Mouse (Mus musculus) left cerebral cortex, adult 9 months (tissue): ENCODE measurements at regions not wholly inside any gene's neighbourhood (a gene's known extent, or its start where the extent isn't known, plus 50 kb on each side); places are given as distances from the start of the nearest gene placed in this dataset.
A peak's percentile ranks its signal among the peaks of the same experiment; 100 is the strongest.
"Not testable (repeated sequence)": the region's sequence is repeated elsewhere in the genome, so short reads cannot be mapped to it uniquely, and the experiment has no call there.

Experiments
- DNase-seq, 2 experiments: peaks; one replicate each; pipeline ENCODE4 v3.0.0; 2022; ENCODE audit warnings: low spot score in 2 of 2

DNA sequence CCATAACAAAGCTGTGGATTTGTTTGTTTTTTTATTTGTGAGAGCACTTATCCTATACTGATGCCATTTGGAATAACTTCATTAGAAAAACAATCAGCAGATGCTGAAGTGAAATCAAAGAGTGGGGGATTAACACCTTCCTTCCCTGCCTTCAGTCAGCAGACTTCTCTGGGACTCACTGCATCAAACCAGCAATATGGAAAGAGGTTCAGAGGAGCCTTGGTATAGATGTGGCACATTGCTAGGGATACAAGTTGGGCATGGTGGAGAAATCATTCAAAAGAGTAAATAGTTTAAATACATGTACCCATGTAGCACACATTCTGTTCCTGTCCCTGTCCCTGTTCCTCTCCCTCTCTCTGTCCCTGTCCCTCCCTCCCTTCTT is 364.0 kb upstream of the Rgs18 start:
- DNase-seq = no peak

DNA sequence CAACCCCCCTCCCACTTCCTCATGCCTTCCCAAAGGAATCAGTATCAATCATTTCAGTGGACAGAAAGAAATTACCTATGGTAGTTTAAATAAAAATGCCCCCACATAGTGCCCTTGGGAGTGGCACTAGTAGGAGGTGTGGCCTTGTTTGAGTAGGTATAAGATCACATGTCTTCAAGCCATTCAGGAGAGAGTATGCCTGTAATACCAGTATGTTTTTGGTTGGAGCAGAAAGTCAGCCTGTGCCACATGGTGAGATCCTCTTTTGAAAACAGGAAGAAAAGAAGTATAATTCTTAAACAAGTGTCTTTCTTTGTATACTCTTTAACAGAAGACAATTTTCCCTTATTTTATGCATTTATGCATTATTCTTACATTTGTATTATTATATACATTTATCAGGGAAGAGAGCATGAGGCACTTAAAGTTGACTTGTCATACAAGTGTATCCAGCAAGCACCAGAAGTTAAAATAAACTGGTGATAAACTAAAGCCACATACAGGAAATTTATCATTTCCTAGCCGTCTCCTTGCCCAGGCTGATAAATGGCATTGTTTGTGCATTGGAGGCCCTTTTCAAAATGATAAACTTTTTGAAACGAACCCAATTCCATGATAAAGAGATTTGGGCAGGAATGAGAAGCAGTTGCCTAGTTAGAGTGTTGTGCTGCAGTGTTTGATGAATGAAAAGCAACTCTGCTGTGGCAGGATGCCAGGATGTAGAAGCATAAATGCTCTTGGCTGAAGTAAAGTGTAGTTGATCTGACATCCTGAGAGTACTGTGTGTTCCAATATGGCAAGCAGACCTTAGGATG is 363.4 kb upstream of the Rgs18 start:
- no peak for DNase-seq

DNA sequence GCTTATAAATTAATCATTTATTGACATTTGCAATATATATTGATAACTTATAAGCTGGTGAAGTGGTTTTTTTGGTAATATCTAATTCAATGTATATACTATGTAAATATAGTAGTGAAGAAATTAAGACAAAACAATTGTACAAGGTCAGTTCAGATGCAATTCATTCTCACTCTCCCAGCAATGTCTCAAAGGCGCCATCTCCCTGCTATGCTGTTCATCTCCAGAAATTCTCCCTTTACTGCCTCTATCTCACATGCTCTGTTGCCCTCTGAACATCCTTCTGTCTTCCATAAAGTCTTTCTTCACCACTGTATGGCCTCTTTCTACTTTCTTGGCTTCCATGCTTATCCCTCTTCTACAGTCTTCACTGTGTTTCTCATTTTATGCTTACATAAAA is 355.8 kb upstream of the Rgs18 start:
- DNase-seq = no peak

DNA sequence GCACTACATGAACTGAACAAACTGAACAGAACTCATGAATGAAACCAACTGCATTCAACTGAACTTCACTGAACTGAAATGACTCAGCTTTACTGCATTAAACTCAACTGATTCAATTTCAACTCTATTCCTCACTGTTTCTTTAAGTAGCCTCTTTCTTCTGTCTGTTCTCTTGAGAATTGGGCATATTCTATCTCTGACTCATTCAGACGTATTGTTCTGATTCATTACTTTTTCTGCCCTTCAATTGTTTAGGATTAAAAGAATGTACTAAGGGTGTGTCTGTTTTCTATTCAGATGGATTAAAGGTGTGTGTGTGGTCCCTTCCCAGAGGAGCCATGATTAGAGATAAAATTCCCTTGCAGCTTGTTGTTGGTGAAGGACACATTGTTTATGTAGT is 337.9 kb upstream of the Rgs18 start:
- no peak for DNase-seq

DNA sequence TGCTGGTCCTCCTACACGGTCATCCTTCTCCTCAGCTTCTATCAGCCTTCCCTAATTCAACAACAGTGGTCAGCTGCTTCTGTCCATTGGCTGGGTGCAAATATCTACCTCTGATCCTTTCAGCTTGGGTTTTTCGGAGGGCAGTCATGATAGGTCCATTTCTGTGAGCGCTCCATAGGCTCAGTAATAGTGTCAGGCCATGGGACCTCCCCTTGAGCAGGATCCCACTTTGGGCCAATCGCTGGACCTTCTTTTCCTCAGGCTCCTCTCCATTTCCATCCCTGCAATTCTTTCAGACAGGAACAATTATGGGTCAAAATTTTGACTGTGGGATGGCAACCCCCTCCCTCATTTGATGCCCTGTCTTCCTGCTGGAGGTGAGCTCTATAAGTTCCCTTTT is 331.5 kb upstream of the Rgs18 start:
- DNase-seq = not testable (repeated sequence)

DNA sequence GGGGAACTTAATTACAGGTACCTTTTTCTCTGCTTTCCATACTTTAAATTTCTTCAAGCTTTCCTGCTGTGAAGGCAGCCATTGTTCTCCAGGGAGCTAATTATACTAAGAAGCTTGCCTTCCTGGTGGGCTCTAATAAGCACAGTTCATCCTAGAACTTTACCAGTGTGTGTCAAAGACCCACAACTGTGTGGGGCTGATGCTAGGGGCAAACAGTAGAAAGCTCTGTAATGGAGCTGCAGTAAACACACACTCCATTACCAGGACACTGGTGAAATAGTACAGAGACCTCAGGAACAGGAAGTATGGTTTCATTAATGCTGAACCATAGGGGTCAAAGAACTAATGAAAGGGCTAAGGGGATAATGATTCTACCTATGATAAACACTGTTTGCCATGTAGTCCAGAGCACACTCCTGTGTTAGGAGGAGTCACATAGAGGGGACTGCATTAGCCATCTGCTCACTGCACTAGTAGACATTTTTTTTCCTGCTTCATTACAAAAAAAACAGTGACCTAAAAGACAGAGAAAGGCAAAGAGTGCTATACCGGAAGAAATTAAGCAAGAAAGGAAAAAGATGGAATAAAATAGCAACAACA is 290.1 kb upstream of the Rgs18 start:
- DNase-seq = no peak

DNA sequence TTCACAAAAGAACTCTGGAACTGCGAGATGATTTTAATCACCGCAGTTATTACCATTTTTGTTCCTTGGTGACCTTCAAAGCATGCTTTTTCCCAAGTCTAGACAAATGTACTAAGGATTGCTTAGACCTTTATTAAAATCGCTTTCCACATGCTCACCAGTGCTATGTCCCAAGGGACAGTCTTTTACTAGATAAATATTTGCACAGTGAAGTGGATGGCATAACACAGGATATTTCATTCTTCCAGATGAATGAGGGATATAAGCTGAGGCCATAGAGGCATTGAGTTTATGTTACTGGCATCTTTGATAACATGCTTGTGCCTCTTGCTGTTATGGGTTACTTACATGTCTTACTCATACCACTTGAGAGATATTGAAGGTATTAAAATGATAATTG is 289.1 kb upstream of the Rgs18 start:
- no peak for DNase-seq

DNA sequence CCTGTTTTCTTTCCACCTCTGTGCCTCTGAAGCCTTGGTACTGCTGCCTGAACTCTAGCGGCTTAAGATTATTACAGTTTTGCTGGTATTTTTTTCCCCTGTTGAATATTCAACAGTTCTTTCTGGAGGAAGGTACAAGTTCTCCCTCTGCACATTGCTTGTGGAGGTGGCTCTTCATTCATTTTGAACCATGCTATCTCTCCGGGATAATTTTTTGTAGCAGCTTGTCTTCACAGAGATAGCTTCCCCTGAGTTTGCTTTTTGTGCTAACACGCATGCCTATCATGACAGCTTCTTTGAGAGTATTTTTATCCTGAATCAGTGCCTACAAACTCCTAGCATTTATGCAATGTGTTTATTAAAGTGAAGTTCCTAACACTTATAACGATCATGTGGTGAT is 240.4 kb upstream of the Rgs18 start:
- peak; percentile 2 to 23 for DNase-seq

DNA sequence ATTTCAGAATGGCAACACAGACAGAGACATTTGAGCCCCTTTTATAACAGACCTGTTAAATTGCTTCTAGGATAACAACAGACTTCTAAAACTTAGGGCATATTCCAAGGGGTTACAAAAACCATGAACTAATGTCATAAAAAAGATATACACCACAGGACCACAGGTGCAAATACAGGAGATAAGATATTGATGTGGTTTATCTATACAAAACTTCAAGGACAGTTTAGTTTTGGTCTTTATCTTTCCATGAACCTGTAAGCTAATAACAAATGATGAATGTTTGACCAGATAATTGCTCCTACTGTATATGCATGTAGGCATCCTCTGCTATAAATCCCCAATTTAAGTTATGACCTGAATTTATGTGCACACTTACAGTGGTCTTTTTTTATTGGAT is 235.6 kb upstream of the Rgs18 start:
- no peak for DNase-seq

DNA sequence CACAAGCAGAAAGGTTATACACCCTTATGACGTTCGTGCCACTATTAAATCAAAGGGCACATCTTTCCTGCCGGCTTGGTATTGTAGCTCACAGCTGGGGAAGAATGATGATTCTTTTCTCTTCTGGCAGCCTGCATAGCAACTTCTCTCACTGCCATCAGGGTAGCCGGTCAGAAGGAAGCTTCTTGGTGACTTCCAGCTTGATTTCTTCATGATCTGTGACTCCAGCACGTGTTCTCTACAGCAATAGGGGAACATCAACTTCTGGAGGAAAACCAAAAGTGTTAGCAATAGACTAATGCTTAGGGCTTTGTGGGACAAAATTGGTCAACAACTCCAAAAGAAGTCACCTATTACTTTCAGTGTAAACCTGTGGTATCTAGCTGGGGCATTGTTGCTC is 202.9 kb upstream of the Rgs18 start:
- no peak for DNase-seq

DNA sequence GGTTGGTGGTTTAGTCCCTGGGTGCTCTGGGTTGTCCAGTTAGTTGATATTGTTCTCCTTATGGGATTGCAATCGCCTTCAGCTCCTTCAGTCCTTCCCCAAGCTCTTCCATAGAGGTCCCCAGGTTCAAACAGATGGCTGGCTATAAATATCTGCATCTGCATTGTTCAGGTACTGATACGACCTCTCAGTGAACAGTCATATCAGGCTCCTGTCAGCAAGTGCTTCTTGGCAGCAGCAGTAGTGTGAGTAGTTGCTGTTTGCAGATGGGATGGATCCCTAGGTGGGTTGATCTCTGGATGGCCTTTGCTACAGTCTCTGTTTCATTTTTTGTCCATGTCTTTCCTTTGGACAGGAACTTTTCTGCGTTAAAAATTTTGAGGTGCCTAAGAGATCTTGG is 190.5 kb upstream of the Rgs18 start:
- DNase-seq = no peak

DNA sequence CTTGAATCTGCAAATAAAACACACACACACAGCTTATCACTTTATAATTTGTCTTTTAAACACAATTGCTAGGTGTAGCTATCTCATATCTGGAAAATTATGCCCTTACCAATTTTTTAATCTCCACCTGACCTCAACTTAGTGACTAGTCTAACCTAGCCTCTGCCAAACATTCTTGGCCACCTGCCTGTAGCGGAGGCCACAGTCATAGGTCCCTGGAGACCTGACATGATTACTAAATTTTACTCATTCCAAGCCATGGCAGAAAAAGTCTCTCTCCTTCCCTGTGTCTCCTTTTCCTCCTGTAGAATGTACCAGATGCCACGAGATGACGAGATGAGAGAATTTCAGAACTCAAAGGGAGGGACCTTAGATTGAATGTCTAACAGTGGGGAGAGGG is 163.8 kb upstream of the Rgs18 start:
- no peak for DNase-seq

DNA sequence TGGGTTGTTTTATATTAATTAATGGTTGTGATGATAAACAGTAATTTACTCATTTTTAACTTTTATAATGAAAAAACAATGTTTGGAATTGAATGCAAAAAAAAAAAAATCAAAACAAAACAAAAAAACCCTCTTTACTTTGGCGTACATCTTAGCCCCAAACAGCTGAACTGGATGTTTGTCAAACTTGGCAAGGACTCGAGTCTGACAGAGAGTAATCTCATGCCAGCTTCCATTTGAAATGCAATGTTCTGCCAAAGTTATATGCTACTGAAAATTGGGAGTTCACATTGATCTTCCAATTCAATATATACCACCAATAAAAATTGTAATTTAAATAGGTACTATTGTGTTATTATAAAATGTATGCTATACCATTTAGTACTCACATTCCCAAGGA is 150.9 kb upstream of the Rgs18 start:
- DNase-seq = no peak

DNA sequence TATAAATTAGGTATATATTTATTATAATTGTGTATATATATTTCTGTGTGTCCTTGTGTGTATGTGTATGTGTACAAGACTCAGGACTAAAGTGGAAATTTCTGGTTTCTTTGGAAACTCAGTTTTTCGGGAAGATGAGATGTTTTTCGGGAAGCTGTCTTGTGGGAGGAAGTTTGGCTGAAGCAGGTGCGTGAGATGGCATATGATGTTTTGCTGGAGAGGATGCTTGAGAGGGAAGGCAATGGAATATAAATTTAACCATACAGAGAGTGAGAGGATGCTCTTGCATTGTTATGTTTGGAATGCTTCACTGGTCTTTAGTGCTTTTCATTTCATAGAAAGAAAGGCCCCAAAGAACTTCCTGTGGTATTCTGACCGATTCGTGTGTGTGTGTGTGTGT is 141.3 kb upstream of the Rgs18 start:
- DNase-seq = no peak

DNA sequence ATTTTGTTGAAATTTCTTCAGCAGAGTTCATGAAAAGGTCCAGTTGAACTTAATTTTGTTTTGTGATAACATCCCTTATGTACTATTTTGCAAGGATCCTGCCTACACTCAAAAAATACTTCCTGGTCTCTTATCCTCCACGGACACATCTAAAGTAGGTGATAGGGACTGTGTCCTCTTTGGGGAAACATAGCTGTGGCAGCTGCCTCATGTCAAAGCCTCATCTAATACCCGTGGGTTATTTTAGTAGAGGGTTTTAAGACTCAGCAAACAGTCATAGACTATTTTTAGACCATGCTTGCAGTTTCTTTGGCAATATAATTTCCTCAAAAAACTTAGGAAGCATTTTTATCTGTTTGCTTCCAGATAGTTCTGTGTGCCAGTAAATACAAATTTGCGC is 127.8 kb upstream of the Rgs18 start:
- DNase-seq = no peak

DNA sequence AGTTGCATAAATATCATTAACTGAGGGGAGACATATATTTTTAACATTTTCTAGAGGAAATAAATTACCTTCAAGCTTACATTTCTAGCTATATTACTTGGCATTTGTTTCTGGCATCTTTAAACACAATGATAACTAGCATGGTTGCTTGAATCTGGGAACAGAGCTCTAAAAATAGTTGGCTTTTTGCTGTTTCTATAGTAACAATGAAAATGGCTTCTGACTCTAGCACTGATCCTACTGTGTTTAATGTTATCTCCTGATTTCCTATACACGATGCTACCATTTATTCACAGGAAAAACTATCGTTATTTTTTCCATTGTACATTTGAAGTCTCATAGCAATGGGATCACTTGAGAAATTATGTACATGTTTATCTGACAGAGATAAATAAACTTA is 108.4 kb upstream of the Rgs18 start:
- no peak for DNase-seq

DNA sequence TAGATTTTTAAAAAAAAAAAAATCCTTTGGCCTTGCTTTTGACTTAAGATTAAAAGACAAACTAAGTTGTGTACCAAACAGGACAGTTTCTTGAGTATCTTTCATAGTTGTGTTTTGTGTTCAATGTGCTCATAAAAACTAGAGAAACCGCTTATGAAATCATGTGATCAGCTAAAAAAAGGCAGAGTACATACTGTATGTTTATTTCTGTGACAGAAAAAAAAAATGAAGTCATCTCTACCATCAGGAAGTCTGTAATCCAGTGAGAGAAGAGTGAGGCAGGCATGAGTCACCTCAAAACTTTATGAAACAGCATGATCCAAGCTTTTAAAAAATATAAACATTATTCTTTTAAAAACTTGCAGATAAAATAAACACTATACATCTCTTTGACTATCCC is 86.9 kb upstream of the Rgs18 start:
- DNase-seq = no peak
